Mouse (Mus musculus) natural killer cell, adult 2 months (primary cell): Measurements from ENCODE around the gene Nat10.

Experiments used
- DNase-seq, 2 experiments: peaks; one replicate each; pipeline ENCODE4 v3.0.0; 2022; ENCODE audit warnings: low spot score in 2 of 2

The Nat10 gene

DNA sequence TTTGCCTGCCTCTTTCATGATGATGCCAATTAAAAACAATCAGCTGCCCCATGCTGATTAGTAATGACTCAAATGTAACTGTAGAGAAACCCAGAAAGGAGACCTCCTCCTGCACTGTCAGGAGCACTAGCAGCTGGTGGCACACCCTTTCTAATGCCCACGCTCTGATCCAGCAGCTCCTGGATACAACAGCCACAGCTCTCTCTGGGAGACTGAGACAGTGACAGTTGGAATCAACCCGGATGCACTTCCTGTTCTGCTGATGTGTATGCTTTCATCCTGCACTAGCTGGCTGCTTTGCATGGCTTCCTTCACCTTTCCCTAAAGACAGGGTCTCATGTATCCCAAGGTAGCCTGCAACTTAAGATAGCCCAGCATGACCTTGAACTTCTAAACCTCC lies 15.0 kb downstream of the Nat10 start:
- no peak for DNase-seq

DNA sequence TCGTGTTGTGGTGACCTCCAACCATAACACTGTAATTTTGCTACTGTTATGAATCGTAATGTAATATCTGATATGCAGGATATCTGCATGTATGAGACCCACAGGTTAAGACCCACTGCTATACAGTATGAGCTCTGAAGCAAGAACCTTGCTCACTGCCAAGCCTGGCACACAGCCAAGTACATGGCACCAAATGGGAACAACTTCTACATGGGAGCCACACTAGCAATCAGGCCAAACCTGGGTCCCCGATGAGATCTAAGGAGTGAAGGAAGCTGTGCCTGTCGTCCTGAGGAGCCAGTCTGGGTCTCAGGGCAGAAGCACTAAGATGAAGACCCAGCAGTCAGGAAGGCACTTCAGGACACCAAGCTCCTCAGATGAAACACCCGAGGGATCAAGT lies 15.6 kb downstream of the Nat10 start:
- DNase-seq: no peak

DNA sequence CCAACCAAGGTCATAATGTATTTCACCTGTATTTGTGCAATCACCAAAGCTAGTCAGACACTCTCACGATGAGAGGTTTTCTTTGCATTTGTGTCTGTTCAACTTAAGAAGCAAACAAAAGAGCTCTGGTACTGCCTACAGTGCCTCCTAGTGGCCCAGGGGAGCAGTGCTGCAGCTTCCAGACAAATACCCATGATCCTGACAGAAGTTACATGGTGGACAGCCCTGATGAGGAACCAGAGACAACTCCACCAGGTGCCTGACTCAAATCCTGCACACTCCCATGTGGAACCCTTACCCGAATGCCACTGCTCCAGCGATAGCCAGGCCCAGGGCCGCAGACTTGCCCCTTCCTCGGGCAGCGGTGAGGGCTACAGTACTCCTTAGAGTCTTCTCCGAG lies 17.1 kb downstream of the Nat10 start:
- DNase-seq: peak; percentile 35 to 64

DNA sequence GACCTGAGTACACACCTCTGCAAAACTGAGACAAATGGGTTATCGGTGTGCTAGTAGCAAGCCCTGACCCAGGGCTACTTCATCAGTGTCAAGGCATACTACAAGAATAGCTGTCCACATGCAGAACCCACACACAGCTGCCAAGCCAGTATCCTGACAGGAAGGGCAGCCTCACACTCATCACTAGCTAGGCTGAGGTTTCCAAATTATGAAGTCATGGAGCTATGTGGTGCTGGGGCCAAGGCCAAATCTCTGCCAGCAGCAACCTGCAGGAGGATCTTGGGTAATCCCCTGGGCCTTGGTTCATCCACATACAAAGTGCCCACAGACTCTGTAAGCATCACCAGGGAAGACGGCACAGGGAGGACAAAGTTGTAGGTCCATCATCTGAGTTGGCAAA lies 17.5 kb downstream of the Nat10 start:
- DNase-seq: no peak

DNA sequence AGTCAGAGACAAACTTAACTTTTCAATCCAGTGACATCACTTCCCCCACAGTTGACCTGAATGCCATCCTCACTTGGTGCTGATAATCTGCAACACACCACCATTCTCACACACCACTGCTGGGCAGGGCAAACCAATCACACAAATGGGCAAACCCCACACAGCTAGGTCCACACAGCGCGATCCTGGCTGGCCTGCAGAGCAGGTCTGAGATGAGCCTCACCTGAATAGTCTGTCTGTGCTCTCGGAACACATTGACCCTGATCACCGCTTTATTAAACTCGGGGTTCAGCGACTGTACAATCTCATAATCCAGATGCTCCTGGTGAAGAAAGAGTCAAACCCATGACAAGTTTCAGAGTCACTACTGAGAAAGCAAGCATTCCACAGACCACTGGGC lies 18.2 kb downstream of the Nat10 start:
- DNase-seq: no peak

DNA sequence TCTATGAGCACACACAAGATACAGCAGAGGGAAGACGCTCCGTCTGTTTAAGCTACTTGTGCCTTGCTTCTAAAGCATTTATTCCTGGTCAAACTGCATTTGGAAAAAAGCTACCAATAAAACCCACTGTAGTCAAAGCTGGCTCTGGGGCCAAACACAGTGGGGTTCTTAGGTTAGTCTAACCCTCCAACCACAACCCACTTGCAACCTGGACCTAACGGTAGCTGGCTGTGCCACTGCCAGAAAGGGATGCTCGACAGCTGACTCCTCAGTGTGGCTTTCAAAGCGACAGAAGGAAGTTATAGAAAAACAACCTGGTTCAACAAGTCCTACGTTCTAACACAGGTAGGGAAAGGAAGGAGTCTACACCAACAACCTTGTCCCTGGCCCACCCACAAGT lies 29.6 kb downstream of the Nat10 start:
- DNase-seq: no peak

DNA sequence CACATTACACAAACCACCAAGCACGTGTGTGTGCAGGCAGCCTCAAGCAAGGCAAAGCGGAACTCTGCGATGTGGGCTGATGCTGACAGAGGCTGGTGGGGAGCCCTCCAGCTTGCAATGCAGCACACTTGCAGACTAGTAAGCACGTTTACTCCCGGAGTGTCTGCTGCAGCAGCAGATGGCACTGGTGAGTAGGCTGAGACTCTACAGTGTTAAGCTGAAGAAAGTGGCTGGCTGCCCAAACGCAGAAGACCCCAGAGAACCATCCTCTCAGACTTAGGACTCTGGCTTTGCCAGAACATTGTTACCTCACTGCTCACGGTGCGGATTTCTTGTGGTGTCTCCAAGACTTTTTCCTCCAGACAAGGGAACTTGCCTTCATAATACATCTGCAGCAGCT lies 30.1 kb downstream of the Nat10 start:
- no peak for DNase-seq

DNA sequence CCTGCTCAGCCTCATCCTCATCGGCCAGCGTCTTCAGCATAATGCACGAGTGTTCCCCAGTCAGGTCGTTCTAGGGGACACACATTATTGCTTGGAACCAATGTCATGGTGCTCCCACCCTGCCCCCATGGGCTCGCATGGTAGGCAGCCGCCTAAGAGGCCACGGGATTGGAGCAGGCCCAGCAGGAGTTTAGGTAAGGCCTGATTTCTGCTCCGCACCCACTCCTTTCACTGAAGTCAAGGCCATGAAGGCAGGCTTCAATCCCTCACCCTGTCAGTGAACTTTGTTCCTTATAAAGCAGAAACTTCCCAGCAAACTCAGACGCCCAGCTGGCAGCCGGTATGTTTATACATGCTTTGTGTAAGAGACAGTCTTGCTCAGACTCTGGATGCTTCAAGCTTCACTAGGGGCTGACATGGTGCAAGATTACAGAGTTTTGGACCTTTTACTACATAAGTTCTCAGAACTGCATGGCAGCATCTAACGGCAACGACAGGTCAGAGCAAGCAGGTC lies 33.0 kb downstream of the Nat10 start:
- DNase-seq: no peak

DNA sequence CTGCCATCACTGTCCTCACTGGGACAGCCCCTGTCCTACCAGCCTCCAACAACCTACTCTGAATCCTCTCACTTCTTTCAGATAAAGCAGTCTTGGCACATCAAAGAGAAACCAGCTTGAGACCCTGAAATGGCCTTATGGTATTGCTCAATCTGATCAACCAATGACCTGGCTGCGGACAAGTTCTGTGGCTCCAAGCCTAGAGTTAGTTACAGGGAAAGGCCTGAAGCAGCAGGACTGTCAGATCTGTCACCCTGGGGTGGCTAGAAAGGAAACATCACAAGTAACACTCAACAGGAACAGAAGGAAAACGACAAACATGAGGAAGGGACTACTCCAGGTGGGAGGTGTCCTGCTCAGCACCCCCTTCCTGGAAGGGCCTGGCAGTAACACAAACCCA lies 36.5 kb downstream of the Nat10 start:
- DNase-seq: no peak

DNA sequence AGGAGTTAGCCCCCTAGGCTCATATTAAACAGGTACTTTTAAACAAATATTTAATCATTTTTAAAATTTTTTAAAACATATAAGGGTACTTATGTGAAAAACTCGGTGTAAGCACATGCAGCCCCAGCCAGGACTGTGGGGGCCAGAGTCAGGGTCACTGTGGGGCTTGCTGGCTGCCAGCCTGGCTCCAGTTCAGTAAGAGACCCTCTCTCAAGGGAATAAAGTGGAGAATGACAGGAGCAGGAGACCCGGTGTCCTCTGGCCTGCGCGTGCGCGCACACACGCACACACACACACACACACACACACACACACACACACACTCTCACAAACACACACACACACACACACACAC lies 41.8 kb downstream of the Nat10 start:
- no peak for DNase-seq

DNA sequence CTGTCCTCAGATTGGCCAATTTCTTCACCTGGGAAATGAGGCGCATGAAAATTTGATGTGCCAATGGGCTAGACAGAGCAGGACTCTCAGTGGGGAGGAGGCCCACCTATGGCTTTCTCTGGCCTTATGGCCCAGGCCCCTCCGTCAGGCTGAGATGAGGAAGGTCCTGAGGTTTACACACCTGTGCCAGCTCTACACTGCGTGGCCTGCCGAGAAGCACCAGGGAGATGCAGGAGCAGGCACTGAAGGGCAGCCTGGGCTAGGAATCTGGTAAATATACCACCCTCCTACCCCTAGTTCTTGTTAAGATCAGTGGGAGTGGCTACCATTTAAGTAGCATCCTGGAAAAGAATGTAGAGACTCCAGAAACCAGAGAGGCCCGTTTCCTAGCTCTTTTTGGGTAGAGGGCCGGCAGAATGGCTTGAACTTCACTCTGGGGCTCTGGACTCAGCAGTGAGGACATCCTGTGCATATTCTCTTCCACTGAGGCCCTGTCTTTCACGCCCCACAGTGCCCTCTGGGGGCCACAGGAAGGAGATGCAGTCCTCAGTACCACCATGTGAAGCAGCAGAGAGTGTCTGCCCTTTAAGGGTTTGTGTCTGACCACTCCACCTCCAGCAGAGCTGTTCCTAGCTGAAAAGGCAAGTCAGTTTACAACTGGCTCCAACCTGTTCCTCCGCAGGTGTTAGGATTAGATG lies 42.3 kb downstream of the Nat10 start:
- peak; percentile 47 to 67 for DNase-seq

DNA sequence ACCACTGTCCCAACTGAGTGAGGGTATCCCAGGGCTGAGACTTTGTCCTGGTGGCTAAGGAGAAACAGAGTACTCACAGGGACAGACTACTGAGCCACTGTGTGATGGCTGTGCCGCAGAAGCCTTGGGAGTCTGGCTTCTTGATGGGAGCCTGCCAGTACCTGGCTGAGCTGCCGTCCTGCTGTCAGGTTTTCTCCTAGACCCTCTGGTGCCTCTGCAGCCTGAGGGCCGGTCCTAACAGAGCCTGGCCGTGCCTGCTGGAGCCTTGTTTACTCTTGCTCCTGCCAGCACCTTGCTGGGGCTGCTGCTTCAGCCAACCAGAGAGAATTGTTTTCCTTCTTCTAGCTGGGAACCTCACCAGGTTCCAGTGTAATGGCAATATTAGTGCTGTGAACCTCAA lies 46.7 kb downstream of the Nat10 start:
- no peak for DNase-seq

DNA sequence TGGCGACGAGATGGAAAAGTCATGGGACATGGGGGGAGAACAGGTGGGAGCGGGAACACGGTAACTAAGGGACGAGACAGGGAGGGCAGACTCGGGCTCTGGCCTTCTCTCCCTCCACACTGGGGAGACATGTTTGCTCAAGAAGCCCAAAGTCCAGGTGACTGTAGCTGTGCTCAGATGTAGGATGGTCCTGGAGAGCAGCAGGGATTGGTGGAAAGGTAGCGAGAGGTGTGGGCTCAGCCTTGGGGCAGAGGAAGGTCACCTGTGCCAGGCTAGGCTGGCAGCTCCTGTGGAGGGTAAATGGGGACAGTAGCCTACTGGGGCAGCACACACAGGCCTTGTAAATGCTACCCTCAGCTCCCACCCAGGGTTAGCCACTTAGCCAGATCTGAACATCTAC lies 47.2 kb downstream of the Nat10 start:
- no peak for DNase-seq

DNA sequence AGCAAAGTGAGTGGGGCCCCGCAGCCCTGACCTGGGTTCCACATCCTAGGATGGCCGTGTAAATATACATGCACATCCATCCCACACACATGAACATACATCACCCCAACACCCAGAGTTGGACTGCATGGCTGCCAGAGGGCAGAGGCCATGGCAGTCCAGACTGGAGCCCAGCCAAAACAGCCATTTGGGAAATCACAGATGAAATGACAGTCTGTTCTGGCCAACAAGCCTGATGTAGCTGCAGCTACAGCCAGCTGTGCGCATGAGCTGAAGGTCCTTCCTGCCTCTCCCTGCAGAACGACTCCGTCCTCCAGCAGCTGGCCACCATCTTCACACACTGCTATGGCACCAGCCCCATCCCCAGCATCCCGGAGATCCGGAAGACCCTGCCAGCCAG lies 50.2 kb downstream of the Nat10 start:
- no peak for DNase-seq

DNA sequence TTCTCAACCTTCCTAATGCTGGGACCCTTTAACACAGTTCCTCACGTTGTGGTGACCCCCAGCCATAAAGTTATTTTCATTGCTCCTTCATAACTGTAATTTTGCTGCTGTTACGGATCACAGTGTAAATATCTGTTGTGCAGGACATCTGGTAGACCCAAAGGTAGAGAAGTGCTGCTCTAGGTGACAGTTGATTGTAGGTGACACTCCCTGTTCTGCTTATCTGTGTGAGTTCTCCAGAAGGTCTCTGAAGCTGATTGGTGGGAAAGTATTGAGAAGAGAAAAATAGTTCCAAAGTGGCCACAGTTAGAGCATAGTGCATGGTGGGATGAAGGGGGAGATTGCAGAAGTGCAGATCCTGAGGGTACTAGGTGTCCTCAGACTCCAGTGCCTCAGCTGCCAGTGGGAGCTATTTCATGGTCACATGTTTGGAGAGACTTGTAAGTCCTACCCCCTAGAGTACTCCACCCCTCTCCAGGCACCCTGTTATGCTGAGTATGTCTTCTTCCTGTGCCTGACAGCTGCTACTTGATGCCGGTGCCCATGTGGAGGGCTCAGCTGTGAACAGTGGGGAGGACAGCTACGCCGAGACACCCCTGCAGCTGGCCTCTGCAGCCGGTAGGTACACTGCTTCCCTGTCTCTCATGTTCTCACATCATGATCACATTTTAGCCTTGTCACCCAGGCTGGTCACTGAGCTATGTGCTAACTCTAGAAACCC lies 53.9 kb downstream of the Nat10 start:
- DNase-seq: no peak

DNA sequence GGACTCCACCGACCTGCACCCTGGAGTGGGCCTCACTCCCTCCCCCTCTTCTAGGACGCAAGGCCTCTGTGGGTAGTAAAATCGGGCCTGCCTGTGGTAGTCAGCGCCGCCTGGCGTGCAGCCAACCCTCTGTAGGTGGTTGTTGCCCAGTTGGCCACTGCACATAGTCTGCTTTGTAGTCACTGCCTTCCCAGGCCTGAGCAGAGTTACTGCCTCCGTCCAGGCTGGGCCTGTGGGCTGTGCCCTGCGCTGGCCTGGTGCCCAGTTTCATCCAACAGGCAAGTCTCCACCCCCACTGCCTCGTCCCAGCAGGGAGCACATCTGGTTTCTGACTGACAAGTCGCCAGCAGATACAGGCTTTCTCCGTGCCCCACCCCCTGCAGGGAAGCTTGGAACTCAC lies 54.8 kb downstream of the Nat10 start:
- DNase-seq: no peak

DNA sequence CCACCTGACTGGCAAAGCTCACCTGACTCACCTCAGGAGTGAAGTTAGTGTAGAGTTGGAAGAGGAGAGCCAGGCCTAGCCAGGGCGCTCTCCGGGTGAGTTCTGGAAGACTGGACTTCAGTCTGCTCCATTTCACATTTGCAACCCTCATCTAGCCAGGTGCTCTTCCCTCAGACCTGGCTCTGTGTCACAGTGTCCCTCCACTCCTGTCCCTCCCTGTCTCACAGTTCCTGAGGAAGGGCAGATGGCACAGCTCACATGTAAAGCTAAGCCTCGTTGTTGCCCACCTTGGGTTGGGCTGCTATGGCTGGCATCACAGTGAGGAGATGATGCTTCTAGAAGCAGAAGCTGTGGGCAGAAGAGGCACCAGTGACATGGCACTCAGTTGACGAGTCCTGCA lies 55.2 kb downstream of the Nat10 start:
- no peak for DNase-seq

DNA sequence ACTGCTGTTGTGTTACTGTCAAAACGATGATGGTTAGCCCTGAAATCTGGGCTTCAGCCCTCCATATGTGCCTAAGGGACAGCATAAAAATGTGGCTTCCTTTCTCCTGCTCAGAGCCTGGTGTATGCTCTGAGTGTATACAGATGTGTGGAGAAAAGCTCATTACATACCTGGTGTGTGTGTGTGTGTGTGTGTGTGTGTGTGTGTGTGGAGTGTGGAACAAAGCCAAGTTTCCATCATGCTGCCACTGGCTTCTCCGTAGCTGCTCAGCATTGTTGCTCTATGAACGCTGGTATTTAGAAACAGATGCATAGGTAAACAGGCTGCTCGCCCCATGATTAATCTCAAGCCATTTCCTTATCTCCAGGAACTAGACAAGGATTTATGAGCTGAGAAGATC lies 57.2 kb downstream of the Nat10 start:
- no peak for DNase-seq

DNA sequence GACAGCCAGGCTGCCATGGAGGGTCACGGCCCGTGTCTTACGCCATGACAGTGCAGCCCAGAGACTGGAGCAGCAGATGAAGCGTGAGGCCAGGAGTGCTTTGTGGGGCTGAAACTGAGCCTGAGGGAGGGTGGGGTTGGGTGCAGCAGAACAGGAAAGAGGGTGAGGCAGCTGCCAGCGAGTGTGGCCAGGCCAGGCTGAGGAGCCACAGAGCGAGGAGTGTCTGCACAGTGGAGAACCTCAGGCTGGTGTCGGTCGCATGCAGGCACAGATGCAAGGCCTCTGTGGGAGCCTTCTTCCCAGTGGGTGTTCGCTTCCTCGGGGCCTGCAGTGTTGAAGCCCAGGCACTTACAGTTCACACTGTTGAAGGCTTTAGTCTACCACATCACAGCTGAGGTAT lies 57.7 kb downstream of the Nat10 start:
- no peak for DNase-seq

DNA sequence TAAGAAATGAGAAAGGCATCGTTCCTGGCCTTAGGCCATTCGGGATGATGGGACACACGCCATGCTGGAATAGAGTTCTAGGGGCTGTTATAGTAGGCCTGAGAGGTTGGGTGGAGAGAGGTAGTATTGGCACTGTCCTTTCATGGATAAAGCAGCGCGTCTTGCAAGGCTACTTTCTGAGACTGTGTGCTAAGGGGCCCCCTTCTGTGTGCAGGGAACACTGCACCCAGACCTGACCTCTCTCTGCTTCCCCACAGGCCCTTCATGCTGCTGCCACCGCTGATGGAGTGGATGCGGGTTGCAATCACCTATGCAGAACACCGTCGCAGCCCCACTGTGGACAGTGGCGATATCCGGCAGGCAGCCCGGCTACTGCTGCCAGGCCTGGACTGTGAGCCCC lies 60.6 kb downstream of the Nat10 start:
- DNase-seq: no peak

DNA sequence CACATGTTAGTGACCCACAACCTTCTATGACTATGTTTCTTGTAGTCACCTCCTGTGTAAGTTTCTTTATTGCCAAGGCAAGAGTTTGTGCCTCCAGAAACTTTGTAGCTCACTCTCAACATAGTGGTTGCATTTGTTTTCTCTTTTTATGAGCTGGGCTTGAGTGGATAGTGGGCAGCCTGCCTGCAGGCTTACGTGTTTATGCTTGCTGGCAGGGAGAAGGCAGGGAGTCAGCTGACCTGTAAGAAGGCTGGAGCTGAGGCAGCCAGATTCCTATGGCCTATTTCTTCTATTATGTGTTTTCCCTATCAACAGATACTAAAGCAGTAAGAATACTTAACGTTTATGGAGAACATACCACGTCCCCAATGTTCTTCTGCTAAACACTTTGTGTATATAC lies 64.9 kb downstream of the Nat10 start:
- DNase-seq: no peak

DNA sequence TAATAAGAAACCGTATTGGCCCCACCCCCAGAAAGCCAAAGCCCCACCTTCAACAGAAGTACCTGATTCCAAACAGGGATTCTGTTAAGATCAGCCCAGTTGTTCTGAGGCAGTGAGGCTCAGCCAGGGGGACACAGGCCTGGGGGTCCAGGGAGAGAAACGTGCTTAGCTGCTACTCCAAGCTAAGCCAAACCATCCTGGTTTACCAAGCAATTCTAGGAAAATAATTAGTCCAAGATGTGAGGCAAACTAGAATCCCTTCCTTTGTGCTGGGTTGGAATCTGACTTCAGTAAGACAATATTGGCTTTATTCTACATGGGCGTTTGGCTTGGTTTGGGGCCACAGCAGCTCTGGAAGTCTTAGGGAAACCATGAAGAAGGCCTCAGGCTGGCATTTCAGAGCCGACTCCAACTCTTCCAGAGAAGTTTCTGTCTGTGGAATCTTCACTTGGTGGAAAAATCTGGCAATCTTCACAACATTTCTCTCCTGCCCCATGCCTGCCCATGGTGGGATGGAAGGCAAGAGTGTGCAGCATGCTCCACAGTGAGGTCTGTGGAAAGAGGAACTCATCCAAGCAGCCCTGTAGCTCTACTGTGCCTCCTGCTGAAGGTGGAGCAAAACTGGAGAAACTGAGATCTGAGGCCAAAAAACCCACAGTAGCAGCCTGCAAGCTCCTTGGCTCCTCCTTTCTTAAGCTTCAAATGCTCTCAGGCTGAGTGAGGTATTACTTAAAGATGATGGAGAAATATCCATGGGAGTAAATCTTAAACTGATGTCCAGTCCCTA lies 66.1 kb downstream of the Nat10 start:
- no peak for DNase-seq

DNA sequence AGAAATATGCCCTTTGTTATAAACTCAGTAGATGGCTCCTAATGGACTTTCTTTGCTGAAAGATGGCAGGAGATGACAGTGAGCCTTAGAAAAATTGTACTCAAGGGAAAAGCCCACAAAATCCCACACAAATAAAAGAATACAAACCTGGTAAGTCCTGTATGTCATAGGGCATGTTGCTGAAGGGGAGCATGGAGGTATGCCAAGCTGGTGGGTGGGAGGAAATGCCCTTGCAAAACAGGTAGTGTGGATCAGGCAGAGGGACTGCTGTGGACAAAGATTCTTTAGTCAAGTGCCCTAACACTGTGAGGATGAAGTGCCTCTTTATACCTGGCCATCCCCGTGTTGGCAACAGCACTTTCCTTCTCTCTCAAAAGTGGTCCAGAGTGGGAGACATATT lies 68.3 kb downstream of the Nat10 start:
- DNase-seq: no peak
